Mouse (Mus musculus) cerebellum, adult 9-11 months (tissue): ENCODE measurements at regions not wholly inside any gene's neighbourhood (a gene's known extent, or its start where the extent isn't known, plus 50 kb on each side); places are given as distances from the start of the nearest gene placed in this dataset.

Experiments used
- DNase-seq: peaks from one replicate; pipeline ENCODE4 v3.0.0; 2022

DNA sequence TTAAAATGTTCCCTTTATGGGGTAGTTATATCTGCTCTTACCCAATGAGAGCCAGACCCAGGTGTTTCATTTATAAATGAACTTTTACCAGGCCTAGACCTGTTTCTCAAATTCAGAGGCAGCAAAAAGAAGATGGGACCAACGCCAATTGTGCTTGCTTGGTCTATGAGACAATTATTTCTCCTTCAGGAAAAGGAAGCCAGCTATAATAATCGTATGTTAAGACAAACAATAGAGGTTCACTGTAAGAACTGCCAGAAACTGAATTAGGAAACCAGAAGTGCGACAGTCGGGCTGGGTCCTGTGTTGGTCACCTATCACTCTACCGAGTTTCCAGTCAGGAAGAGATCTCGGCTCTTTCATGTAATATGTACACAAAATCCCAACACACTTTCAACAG, 335.8 kb upstream of the Dach1 start:
- DNase-seq: no peak

DNA sequence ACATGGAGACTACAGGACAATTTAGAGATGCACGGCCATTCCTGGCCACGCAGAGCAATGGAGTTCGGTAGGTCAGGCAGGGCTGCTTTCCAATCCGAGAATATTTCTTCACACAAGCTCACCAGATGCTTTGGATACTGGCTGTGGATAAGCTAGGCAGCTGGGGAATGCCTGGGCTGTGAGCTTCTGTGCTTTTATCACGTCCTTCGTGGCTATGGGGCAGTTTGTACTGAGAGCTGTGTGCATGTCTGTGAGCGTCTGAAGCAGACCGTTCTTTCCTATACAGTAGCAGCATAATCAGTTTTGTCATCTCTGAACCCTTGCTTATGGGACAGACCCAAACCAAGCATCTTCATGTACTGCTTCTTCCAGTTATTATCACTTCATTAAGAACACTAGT, 307.9 kb upstream of the Dach1 start:
- no peak for DNase-seq

DNA sequence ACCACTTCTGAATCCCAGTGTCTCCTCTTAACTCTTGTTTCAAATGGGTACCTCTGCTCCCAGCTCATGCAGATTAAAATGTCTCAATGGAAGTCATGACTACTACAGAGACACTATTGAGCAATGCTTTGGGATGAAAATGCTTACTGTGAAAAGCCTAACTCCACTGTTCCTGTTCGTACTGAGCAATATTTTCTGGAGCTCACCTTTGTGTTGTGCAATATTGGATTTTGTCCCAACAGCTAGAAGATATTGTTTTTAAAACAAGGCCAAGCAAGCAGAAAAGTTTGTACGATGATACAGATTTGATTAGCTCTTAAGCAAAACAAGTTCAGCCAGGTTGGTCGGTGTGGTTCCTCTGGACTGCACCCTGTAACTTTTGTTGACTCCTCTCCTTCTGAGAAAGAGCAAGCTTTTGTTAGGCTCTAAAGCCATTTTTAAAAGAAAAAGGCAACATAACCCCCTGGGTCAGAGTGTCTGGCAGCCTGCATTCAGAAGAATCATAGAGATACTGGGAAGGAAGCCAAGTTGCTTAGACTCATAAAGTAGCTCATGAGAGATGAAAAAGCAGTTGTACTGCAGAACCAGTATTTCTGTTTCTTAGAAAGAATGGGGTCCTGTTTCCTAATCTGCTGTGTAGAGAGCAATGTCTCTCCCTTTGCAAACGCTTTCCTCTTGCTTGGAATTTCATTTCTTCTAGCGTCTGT, 302.4 kb upstream of the Dach1 start:
- no peak for DNase-seq

DNA sequence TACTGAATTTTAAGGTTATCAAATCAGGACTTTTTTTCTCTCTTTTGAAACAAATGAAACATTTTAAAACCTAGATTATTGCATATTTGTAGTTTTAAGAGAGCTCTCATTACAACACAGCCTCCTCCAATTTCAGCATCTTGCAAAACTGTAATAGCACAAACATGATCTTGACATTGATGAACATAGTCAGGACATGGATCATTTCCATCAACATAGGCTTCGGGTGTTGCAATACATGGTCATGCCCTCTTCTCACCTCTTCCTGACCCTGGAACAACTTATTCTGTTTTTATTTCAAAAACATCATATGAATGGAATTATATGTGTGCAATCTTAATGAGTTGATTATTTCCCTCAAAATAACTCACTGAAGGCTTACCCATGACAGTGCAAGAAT, 284.9 kb upstream of the Dach1 start:
- no peak for DNase-seq

DNA sequence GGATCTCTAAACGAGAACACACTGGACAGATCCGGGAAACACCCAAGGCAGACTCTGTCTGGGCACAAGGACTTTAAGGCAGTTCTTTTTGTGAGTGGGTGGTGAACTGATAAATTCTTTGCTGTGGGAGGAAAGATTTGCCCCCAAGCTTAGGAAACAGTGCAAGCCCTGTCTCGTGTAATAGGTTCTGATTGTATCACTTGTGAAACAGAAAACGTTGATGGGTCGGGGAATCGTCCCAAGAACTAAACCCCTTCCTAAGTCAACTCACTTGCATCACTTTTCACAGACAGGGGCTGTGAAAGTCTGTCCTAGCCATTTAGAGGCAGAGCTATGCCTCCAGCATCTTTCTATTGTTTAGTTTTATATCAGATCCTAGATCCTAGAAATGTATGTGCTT, 282.6 kb upstream of the Dach1 start:
- DNase-seq: no peak

DNA sequence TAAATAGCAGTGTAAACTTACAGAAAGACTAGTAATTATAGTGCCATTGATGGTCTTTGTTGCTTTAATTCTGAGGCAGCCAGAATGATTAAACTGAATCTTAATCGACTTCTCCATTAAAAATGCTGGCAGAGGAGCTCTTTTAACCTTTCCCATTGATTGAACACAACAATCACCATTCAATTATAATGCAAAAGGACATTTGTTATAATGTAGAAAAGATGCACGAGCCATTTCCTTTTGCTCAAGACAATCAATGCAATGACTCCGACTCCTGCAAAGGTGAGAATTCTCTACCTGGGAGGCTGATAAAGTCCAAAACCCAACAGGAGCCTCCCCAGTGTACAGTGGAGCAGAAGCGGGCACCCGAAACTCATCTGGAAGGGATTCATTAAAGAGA, 280.0 kb upstream of the Dach1 start:
- no peak for DNase-seq

DNA sequence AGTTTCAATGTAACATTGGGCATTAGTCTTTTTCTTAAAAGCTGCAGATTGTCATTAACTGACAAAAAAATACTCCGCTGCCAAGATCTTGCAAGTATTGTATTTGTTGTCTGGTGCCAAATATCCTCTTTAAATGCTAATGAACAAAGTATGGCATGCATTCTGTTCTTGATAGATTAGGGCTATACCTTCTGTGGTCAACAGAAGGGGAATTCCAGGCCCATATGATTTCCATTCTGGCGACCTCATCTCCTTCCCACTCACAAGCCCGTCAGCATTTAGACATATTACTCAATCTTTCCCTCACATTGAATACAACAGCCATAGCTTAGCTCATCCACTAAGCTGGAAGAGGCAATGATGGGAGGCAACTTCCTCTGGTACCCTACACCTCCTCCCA, 272.8 kb upstream of the Dach1 start:
- DNase-seq: no peak

DNA sequence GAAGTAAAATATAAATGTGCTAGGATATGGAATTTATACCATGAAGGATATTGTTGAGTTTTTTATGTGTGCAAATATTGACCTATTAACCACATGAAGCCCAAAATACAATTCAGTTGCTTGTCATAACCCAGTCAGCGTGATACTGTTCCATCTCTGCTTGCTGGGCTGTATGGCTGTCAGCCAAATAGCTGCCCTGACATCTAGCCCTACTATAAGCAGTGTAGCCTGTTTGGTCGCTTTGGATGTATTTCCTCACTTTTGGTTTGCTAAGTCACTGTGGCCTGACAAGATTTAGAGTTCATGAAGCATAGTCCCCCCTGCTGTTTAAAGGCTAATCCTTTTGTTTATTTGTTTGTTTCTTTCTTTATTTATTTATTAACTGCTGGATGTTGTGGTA, 272.4 kb upstream of the Dach1 start:
- DNase-seq: no peak

DNA sequence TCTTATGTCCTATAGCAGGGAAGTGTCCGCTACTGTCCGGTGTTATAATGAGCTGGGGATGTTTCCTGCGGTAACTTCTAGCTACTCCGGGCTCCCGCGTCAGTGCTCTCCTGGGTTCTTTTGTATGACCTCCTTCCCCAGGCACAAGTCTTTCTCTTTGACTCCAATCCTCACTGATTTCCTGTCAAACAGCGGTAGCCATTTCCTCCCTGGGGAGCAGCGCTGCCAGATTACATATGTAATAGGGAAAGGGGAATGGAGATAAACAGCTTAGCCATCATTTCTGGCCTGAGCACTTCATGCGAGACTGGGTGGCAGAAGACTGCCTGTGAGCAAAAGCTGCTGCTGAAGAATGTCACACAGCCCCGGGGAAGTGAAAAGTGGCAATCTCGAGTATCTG, 262.4 kb upstream of the Dach1 start:
- DNase-seq: no peak

DNA sequence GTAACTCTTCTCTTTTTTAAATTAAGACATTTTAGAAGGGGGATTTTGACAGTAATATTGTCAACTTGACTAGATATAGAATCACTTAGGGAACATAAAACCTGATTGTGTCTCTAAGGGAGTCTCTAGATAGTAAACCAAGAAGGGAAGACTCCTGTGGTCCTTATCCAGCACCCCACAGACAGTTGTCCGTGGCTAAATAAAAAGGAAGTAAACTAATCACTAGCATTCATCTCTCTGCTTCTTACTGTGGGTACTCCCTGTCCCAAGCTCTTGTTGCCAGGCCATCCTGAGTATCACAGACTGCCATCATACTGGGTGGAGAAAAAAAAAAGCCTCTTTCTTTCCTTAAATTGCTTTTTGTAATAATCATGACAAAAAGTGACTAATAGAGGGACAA, 248.2 kb upstream of the Dach1 start:
- DNase-seq: no peak

DNA sequence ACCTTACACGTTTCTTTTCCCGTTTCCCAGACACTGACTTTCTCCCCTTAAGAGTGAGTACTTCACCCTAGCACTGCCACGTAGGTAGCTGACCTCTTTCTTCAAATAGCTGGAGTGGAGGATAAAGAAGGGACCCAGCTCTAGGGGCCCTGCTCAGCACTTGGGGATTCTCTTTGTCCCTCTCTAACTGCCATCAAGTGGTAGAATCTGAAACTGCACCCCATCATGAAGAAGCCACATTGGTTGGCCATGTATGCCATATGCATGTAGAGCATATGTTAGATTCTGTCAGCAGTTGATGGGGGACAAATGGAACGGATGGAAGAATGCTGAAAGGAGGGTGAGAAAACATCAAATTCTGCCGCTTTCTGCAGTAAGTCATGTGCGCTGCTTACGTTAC, 244.6 kb upstream of the Dach1 start:
- DNase-seq: no peak

DNA sequence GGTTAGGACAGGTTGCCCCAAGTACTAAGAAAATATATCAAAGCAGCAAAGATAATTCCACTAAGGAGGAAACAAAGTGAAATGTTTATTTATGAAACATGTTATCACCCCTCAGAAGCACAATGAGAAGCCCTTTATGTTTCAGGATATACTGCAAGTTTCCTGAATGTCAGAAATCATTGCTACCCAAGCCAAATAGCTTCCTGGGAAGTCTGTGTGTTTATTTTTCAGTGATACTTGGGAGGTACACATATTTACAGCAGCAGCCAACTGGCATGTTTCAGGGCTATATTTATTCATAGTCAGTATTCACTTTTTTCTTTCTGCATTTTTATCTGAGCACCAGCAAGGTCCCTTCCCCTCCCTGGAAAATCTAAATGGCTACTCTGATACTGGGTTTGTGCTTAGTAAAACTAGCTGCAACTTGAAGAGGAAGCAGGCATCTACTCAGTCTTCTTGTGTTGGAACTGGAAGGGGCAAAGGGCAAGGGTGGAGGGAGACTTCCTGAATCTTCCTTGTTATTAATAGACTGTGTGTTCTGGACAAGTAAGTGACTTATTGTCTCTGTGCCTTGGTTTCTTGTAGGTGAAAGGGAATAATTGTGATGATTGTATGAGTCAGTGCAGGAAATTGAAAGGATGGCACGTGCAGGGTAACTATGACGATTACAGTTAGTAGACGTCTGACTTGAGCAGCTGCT, 236.5 kb upstream of the Dach1 start:
- DNase-seq: no peak

DNA sequence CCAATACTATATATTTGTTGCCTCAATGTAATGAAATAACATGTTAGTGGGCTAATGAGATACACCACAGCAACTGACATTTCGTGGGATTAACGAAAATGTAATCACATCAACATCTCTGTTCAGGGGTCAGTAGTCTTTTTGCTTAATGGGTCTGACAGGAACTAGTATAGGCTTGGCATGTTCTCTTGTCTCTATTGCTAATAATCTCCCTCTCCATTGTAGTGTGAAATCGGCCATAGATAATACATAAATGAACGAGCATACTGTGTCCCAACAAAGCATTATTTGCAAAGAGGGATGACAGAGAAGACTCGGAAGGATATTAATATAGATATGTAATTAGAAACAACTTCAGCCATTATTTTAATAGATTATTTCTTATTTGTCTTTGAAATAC, 234.5 kb upstream of the Dach1 start:
- DNase-seq: no peak

DNA sequence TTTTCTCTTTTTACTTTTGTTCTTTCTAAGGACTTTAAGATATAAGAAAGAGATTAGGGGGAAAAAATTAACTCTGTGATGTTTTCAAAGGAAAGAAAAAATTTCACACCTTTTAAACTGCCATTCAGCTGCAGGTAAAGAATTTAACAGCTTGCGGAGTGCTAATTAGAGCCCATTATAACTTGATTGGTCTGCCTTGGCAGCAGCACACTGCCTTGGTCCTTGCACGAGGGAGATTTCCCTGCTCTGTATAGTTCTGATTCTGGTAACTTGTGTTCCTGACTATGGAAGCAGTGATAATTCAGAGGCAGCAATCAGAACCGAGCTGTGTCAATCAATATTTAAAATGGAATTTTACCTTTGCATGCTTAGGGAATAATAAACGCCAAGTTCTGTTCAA, 218.3 kb upstream of the Dach1 start:
- no peak for DNase-seq
